Mouse (Mus musculus) left cerebral cortex, postnatal 36 days (tissue): ENCODE measurements around the gene Tgm1. TPM values are rescaled to one million over a fixed set of nuclear protein-coding genes. Genes with fewer than 3 reads are reported as not detected.
"Not testable (repeated sequence)": the region's sequence is repeated elsewhere in the genome, so short reads cannot be mapped to it uniquely, and the experiment has no call there.

ENCODE experiments used
- DNase-seq, 2 experiments: peaks; one replicate each; pipeline ENCODE4 v3.0.0; 2021 to 2022; ENCODE audit warnings: low spot score in 2 of 2, mixed read lengths in 1 of 2
- intact Hi-C: fragments of 180-260 bp; cut with DNase I; formaldehyde crosslinking; loops from one replicate; pipeline ENCODE4 v1.15.1; 2025
- total RNA-seq, 2 experiments: library from RNA; stranded (reverse); gene quantifications; 2 replicates each; pipeline ENCODE4 v1.2.3; 2021

The Tgm1 gene
- not detected for total RNA-seq

DNA sequence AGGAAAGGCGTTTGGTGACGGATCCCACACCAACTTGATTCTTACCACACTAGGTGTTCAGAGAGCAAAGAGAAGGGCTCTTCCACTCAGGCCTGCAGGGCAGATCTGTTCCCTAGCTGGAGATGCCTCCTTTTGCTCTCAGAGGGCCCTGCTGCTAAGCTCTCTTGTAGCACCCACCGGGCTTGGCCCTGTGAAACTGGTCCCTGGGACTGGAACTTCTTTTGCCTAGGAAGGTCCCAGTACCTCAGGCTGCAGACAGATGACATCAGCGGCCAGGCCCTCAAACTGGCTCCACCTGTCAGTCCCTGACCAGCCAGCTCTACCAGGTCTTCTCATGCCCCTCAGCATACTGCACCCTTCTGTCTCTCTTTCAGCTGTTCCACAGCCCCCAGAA, at the start of gene Tgm1:
Tgm1 (minus strand) TSS at position 198 of the 394 bp plus-strand sequence.
- intact Hi-C loops, result no loop called here
- no peak for DNase-seq

DNA sequence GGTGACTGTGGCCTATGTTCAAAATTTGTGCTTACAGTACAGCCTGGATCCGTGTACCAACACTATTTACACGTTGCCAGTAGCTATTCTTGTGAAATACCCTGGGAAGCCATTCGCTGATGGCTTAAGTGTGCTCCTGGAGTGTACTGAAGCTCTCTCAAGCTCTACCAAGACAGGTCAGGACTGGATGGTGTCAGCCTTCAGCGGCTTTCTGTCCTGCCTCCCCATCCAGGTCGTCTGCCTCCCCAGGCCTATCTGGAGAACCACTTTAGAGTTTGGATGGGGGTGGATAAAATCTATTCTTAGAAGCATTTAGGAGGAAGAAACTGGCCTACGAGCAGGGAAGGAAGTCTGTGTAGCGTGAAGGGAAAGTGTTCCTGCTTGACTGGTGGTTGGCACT, 49.4 kb upstream of the Tgm1 start:
- no peak for DNase-seq
- intact Hi-C loops, result no loop called here

DNA sequence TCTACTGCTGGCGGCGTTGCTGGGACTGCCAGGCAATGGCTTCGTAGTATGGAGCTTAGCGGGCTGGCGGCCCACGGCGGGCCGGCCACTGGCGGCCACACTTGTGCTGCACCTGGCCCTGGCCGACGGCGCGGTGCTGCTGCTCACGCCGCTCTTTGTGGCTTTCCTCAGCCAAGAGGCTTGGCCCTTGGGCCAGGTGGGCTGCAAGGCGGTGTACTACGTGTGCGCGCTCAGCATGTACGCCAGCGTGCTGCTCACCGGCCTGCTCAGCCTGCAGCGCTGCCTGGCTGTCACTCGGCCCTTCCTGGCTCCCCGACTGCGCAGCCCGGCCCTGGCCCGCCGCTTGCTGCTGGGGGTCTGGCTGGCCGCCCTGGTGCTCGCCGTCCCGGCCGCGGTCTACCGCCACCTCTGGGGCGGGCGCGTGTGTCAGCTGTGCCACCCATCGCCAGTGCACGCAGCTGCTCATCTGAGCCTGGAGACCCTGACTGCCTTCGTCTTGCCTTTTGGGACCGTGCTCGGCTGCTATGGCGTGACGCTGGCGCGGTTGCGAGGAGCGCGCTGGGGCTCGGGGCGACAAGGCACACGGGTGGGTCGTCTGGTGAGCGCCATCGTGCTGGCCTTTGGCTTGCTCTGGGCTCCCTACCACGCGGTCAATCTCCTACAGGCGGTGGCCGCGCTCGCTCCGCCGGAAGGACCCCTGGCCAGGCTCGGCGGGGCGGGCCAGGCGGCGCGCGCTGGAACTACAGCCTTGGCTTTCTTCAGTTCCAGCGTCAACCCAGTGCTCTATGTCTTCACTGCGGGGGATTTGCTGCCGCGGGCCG, 48.5 kb upstream of the Tgm1 start:
- intact Hi-C loops, result no loop called here
- peak; percentile 47 to 49 for DNase-seq

DNA sequence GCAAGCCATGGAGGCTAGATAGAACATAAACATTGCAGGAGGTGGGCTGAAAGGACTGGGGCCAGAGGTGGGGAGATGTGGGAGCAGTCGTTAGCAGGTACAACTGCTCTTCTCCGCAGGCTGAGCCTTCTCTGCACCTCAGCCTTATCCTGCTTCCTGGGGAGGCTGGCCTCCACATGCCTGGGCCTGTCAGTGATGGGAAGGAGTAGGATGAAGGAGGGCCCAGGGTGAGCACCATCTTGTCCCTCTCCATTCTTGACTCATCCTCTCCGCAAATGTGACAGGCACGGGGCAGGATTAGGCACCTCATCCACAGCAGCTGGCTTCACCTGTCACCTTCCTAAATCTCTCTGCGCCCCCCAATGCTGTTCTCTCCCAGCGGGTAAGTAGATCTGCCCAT, 47.4 kb upstream of the Tgm1 start, which contains the start of gene Ltb4r2:
Ltb4r2 (plus strand) TSS at position 266 of the 400 bp plus-strand sequence.
- DNase-seq, result no peak
- intact Hi-C loops, result no loop called here

DNA sequence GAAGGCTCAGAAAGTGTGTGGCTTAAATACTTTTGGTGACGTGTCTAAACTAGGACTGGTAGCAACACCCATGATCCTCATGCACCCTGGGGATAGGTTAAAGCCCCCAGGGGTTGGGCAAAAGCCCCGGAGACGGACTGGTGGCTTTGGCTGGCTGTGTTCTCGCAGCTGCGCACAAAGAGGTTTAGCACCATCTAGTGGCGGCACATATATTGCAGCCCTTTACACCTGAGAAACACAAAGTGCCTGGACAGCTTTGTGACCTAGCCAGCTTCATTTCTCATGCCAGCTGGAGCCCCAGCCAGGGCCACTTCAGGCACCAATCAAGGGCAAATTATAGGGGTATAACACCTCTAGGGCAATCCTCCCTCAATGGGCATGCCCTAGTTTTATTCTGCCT, 46.4 kb upstream of the Tgm1 start:
- peak; percentile 76 to 82 for DNase-seq
- intact Hi-C loops, result not testable (repeated sequence)

DNA sequence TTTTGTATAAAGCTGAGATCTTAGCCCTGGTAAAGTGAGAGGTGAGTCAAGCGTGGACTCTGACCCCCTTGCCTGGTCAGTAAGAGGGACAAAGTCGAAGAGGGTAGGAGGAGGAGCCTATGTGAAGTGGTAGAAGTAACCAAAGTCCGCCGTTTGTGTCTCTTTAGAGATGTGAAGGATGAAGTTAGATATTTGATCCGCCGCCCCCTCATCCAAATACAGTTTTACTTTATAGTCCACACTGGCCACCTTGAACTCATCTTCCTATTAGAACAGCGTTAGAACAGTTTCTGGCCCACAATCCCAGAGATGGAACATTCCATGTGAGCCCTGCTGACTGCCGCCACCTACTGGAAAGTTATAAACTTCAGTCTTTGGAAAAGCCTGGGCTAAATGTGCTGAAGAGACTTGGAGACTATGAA, 44.6 kb upstream of the Tgm1 start, which contains the start of gene Cideb:
Cideb (minus strand) TSS at position 96 of the 422 bp plus-strand sequence.
- intact Hi-C loops, result no loop called here
- DNase-seq, result no peak

DNA sequence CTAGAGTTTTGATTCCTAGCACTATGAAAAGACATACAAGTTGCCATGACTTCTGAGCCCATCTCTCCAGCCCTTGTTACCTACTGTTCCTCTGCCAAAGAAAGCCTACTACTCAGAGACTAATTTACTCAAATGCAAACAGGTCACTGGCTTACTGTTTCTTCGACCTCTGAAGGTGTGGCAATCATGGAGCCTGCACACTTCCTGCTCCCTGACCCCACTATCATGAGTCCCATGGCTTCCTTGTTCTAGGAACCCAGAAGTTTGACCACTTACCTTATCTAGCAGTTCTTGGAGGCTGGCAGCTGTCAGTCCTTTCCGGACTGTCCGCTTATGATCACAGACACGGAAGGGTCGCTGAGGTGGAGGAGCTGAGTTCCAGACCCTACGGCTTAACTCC, 43.8 kb upstream of the Tgm1 start:
- intact Hi-C loops, result no loop called here
- no peak for DNase-seq

DNA sequence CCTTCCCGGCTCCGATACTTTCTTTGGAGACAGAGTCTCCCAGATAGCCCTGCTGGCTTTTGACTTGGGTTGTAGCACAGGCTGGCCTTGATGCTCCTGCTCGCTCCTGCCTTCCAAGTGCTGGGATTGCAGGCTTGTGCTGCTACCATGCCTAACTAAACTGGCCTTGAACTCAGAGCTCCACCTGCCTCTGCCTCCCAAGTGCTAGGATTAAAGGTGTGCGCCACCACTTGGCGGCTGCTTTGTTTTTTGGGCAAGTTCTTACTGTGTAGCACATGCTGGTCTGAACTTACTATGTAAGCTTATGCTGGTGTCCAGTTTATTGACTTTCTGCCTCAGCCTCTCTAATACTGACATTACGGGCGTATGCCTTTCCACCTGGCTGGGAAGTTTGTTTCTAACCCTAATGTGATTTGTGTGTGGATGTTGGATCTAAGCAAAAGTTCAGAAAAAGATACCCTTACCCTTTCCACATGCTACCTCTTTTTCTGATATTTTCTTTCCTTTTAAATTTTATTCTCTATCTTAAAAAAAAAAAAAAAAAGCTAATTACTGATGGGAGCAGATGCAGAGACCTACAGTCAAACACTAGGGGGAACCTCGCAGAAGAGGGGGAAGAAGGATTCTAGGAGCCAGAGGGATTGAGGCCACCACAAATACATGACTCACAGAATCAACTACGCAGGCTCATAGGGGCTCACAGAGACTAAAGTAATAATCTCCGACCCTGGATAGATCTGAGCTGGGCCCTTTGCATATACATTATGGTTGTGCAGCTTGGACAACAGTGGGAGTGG, 33.5 kb upstream of the Tgm1 start:
- DNase-seq, result no peak
- intact Hi-C loops, result no loop called here

DNA sequence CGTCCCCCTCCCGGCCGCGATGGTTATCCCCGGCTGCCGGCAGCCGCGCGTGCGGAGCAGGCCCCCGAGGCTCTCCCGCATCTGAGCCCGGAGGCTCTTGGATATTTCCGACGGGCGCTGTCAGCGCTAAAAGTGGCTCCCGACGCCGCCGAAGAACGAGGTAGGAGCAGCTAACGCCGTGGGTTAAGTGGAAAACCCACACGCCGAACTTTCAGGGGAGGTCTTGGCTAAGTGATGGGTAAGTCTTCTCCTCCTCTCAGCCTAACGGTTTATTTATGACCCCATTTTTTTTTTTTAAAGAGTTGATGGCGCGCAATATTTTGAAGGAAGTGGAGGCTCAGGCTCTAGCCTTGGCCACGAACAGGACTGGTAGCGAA, 32.1 kb upstream of the Tgm1 start:
- intact Hi-C loops, result loop anchor here (1.0 kb wide), 1 partner anchor 64 kb away; no protein-coding TSS in a partner anchor
- DNase-seq, result no peak

DNA sequence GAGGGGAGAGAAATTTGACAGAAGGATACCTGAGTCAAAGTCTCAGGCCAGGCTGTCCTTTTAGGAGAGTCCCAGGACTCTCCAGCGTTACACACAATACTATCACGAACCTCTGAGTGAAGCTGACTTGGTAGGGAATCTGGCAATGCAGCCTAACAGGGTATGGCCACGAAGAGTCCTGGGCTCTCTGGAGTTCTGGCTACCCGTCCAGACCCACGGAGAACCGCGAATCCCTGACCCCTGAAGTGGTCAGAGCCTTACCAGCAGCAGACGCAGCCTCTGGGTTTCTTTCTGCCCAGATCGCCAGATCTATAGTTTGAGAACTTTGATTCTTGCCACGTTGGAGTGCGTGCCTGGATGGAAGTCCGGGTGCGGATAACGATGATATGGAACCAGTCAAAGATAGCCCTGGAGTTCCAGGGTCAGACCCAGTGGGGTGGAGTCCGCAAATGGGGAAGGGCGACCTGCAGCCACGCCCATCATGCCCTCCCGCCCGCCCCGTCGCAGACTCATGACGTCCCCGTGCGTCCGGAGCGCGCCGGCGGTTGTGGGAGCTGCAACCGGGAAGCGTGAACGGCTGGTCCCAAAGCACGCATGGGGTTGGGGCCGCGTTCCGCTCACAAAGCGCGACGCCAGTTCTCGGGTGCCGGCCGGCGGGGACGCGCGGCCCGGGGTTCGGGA, 31.6 kb upstream of the Tgm1 start, which contains the start of the genes Dhrs1 and Nop9:
Dhrs1 (minus strand) TSS at position 511 of the 681 bp plus-strand sequence.
Nop9 (plus strand) TSS at position 514 of the 681 bp plus-strand sequence.
- intact Hi-C loops, result loop anchor here (1.0 kb wide), 1 partner anchor 63 kb away; no protein-coding TSS in a partner anchor

DNA sequence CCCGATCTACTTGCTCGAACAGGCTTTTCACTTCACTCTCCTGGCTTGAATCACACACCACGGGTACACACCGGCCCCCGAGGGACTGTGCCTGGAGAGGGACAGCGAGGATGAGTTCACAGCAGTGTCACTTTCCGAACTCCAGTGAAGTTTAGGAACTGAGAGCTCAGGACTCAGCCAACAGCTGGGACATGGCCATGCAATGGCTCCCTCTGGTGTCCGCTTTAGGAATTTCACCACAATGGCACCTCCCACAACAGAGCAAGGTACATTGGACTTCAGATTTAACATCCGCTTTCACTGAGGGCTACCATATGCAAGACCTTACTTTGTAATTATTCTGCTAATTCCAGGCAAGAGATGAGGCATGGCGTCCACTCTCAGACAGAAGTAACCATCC, 30.0 kb upstream of the Tgm1 start:
- peak; percentile 77 to 84 for DNase-seq
- intact Hi-C loops, result no loop called here

More for the DNA sequence above, 31.6 kb upstream of the Tgm1 start, which contains the start of the genes Dhrs1 and Nop9:
- peak; percentile 87 to 91 for DNase-seq

DNA sequence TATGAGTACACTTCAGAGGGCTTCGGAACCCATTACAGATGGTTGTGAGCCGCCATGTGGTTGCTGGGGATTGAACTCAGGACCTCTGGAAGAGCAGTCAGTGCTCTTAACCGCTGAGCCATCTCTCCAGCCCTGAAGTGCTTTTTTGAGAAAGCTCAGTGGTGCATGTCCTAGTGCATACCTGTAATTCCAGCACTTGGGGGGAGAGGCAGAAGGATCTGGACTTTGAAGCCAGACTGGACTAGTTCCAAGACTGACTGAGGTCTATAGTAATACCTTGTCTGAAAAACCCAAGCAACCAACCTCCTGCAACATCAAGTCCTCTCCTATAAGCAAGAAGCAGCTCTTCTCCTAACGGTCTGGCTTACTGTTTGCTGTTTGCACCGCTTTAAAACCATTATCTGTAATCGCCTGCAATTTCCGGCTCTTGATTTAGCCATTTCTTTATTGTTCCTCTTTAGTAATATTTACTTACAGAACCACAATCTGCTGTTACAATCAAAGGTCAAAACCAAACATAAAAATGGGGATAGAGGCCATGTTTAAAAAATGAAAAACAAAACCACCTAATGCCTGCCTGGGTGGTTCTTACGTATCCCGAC, 23.5 kb upstream of the Tgm1 start:
- no peak for DNase-seq
- intact Hi-C loops, result no loop called here

DNA sequence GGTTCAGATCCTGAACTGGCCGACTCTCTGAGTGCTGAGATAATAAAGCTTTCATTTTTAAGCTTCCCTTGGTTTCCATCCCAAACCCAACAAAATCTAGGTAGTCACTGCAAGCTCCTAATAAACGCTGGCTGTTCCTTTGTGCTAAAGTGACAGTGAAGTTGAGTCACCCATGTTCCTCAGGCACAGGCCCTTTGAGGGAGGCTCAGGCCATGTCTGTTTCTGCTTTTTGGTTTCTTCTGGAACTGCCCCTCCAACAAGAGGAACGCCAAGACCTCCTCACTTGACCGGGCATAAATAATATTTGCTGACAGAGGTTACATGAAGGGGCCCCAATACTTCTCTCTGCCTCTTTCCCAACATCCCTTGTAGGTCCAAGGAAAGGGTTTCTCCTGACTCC, 22.0 kb upstream of the Tgm1 start:
- intact Hi-C loops, result no loop called here
- no peak for DNase-seq

DNA sequence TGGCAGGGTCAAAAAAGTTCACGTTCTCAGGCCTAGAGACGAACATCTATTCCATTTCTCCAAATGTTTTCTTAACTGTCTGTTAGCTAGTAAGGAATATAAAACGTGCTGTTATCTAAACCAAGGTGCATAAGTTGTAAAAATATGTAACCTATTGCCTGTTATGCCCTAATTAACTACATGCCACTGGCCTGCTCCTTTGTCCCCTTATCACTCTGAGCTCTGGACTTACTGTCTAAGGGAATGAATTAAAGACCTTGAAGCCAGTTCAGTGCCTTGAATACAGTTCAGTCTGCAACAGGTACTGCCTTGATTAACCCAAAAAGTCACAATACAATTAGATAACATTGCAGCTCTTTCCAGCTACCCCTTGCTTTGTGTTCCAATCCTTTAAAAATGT, 21.6 kb upstream of the Tgm1 start:
- intact Hi-C loops, result no loop called here

DNA sequence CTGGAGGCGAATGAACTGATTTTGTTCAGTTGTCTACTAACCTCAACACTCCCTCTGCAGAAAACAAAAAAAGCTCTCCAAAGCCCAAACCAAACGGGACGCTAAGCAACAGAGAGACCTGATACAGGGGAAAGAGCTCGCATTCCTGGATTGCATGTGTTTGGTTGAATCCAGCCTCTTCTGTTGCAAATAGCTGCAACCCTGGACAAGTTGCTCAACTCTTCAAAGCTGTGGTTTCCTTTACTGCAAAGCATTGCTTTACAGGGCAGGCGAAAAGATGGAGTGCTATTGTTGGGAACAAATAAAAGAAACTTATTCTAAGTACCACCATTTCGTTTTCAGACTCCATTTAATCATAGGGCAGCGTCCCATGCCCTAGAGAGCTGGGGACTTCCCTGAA, 21.1 kb upstream of the Tgm1 start:
- intact Hi-C loops, result no loop called here

More for the DNA sequence above, 21.6 kb upstream of the Tgm1 start:
- no peak for DNase-seq

DNA sequence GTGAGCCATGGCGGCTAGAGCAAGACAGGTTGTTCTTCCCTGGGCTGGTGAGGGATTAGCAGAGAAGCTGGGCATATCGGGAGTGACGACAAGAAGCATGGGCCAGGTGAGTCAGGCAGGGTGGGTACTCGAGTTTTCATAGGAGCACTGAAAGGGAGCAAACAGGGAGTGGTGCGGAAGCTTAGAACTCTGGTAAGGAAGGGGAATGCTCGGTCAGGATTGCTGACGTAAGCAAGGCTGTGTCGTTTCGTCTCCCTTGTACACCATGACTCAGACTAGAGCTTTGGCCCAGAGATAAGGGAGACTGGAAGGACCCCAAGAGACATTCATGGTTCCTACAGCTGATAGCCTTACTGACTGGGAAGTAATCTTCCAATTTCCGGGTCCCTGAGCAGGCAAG, 20.2 kb upstream of the Tgm1 start:
- no peak for DNase-seq
- intact Hi-C loops, result no loop called here

More for the DNA sequence above, 21.1 kb upstream of the Tgm1 start:
- DNase-seq, result no peak

DNA sequence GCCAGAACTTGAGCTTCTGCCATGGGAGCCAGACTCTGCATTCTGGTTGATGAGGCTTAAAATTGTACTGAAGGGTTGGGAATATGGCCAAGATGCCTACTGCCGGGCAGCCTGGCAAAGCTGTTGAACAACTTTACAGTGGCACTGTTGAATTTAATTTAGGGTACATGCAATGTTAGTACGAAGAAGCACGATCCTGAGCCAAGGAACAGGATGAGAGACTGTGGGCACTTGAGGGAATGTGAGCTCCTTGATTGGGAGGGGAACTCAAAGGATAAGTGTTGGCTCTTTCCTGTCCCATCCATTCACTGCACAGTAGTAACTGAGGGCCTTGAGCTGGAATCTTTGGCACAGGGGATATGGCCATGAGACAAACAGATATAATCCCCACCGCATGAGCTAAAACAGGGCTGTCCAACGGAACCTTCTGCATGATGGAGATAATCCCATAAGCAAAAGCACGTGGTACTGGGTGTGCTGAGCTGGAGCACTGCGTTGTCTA, 16.9 kb upstream of the Tgm1 start:
- DNase-seq, result no peak
- intact Hi-C loops, result no loop called here

DNA sequence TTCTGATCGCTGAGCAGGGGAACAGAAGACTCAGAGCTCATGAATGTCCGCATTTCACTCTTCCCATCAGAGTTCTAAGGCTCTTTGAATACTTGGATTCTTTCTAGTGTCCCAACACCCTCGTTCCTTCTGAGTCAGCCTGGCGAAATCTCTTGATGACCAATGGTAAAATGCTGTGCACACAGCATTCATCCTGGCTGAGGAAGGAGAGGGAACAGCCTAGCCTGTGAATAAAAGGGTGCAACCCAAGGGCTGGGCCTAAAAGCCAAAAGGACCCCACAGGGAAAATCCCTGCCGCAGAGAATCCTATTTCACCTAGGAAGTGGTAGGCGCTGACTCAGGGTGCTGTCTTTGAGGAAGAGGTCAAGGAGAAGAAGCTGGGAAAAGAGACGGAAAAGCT, 16.4 kb upstream of the Tgm1 start:
- intact Hi-C loops, result no loop called here
- DNase-seq, result no peak
